Mouse (Mus musculus) left cerebral cortex, postnatal 10 days (tissue): ENCODE data around the gene Zfand3. TPM values are rescaled to one million over a fixed set of nuclear protein-coding genes. Genes with fewer than 3 reads are reported as not detected.

ENCODE experiments used
- DNase-seq, 2 experiments: peaks; one replicate each; pipeline ENCODE4 v3.0.0; 2021 to 2022; ENCODE audit warnings: low spot score in 2 of 2, mixed read lengths in 1 of 2; ENCODE audit errors: extremely low spot score in 1 of 2
- intact Hi-C: fragments of 180-260 bp; cut with DNase I; formaldehyde crosslinking; loops from one replicate; pipeline ENCODE4 v1.15.1; 2025
- total RNA-seq, 2 experiments: library from RNA; stranded (reverse); gene quantifications; 2 replicates each; pipeline ENCODE4 v1.2.3; 2021

Zfand3 gene
- total RNA-seq: 100 to 1,000 TPM; 103 TPM

DNA sequence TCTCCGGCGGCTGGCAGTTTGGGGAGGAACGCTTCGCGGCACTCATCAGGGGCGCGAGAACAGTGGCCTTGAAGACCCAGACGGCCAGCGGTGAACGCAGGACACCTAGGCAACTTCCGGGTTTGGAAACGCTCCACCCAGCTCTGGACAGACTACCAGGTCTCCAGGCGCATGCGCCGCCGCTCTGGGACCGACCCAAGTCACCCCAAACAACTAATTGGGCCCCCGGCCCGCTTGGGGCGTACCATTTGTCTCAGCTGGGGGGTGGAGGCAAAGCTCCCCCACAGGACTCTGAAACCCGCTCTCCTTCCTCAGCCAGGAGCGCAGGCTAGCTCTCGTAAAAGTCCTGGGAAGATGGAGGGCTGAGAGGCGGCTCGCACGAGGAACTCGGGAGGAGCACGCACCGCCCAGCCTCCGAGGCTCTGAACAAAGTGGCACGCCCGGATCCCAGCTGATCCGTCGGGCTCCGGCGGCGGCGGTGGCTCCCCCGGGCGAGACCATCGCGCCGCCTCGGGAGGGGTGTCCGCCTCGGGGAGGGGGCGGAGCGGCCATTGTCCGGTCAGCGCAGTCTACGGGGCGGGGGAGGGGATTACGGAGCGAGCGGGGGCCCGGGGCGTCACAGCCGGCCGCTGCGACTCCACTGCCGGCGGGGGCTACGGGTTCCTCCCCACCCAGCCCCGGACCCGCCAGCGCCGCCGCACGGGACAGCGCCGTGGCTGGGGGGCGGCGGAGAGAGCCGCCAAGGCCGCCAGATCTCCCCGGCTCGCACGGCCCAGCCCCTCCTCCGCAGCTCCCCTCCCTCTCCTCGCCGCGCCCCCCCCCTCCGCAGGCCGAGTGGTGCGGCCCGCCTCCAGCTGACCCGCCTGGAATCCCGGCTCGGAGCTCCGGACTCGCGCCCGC, at the start of gene Zfand3:
Gene Zfand3 (plus strand): TSS at position 531 of the 900 bp plus-strand sequence.
- DNase-seq: peak; percentile 88 to 97
- intact Hi-C loops: loop anchor here (10.0 kb wide), 1 partner anchor 190 kb away; no protein-coding TSS in a partner anchor

DNA sequence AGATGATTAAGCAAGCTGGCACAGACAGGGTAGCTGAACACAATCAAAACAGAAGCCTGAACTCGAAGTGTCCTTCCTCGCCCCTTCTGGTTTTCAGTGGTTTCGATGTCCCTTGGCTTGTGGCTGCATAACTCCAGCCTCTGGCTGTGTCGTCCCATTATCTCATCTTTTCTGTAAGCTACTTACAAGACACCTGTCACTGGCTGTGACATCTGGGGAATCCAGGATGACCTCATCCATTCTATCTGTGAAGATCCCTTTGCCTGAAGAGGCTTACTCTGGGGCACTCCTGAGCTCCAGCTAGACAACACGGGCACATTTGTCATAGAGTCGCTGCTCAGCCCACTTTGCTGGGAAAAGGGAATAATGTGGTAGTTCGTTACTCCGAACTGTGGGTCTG, 48.7 kb upstream of the Zfand3 start:
- no peak for DNase-seq
- intact Hi-C loops: no loop called here

GRCm38 (mm10) chr17:29963730-29964259, 40.7 kb upstream of the Zfand3 start:
- peak in 1 of 2 experiments; percentile 54 for DNase-seq
- intact Hi-C loops: no loop called here

- intact Hi-C loops: no loop called here
These were observed 39.0 kb upstream of the Zfand3 start for GRCm38 (mm10) chr17:29965506-29965905.

DNA sequence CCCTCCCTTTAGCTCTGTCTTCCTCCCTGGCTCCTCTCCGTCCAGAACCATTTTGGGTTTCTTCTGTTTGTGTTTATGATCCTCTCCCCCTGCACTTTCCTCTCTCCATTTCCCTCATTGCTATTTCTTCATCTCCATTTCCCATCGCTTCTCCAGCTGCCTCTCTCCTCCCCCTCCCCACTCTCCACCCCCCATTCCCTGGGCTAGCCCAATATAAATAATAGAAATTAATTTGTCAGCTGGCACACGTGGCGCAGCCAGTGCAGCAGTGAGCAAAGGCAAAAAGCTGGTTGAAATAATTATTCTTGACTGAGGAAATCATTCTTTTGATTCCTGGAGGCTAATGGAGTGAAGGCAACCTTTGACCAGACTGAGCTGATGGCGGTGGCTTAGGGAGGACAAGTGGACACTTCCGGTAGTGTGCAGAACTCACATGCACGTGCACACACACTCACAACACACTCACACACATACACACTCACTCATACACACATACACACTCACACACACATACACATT, 34.4 kb upstream of the Zfand3 start, which contains the start of gene Mdga1:
Gene Mdga1 (minus strand): TSS at position 51 of the 519 bp plus-strand sequence.
- intact Hi-C loops: loop anchor here (10.0 kb wide), 1 partner anchor 485 kb away; no protein-coding TSS in a partner anchor
- no peak for DNase-seq

More at GRCm38 (mm10) chr17:29965506-29965905, 39.0 kb upstream of the Zfand3 start:
- no peak for DNase-seq

- intact Hi-C loops: loop anchor here (10.0 kb wide), 1 partner anchor 483 kb away; no protein-coding TSS in a partner anchor
- no peak for DNase-seq
These were observed 32.6 kb upstream of the Zfand3 start for GRCm38 (mm10) chr17:29971761-29972432.

DNA sequence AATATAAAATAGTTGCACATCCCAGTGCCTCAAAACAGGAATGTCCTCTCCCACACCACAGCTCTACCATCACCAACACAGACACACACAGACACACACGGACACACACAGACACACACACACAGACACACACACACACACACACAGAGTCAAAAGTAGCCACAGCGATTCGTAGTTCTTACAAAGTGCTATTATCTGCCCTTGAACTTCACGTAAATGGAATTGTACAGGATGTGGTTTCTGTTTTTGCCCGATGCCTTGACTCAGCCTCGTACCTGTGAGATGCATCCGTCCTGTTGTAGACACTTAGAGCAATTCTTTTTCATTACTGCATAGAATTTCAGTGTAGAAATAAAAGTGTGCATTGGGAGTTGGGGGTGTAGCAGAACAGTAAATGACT, 31.3 kb upstream of the Zfand3 start:
- intact Hi-C loops: loop anchor here (10.0 kb wide), 1 partner anchor 482 kb away; no protein-coding TSS in a partner anchor
- no peak for DNase-seq

DNA sequence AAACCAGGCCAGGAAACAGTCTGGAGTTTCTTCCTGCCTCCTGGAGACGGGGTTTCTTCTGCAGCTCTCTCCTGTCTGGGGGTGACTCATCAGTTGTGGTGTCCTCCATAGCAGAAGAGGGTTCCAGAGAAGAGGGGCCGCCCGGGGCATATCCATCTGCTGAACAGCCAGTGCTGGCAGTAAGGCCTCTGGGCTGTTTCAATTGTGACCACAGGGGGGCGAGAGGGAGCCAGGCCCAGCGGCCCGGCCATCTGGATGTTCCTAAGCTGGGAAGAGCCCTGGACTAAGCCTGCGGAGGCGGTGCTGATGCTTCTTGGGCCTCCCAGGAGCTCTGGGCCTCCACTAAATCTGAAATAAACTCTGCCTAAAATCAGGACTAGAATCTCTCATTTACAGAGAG, 28.8 kb upstream of the Zfand3 start:
- peak; percentile 73 to 91 for DNase-seq
- intact Hi-C loops: loop anchor here (2.0 to 10.0 kb wide), 3 partner anchors 47 to 479 kb away; no protein-coding TSS in a partner anchor

- no peak for DNase-seq
- intact Hi-C loops: loop anchor here (5.0 to 10.0 kb wide), 2 partner anchors 43 to 476 kb away; no protein-coding TSS in a partner anchor
These were observed 25.5 kb upstream of the Zfand3 start for GRCm38 (mm10) chr17:29979020-29979419.

- intact Hi-C loops: loop anchor here (5.0 to 10.0 kb wide), 2 partner anchors 42 to 475 kb away; no protein-coding TSS in a partner anchor
- no peak for DNase-seq
These were observed 24.7 kb upstream of the Zfand3 start for GRCm38 (mm10) chr17:29979841-29980240.

DNA sequence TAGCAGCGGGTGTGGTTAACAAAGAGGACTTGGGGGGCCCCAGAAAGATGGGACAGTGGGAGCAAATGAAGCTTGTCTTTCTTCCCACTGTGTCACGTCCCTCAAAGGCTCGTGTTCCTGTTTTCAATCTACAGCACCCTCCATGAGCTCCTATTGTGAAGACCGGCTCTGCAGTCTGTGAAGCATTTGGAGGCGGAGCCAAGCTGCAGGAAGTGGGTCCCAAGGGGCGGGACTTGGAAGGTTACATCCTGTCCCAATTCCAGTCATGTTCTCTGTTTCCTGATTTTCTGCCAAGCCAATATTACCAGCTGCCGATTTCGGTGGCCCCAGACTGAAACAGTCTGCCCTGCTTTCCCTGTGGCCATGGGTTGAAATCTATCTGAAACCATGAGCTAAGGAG, 23.0 kb upstream of the Zfand3 start:
- intact Hi-C loops: no loop called here
- no peak for DNase-seq

- DNase-seq: no peak
- intact Hi-C loops: no loop called here
These were observed 21.3 kb upstream of the Zfand3 start for GRCm38 (mm10) chr17:29983190-29983589.

DNA sequence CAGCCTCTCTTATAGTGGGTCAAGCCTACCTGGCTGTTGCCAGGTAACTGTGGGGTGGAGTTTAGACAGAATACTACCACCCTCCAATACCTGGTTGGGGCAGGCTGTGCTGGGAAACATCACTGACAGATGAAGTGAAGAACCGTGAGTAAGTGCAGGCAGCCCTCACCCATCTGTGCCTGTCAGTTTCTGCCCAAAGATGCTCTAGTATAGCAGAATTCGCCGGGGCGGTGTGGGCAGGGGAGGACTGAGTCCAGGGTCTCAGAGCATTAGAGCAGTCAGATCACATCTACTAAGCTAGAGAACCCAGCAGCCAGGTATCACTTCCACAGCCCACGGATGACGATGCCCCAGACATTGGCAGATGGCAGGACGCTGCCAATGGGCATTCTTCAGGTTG, 19.6 kb upstream of the Zfand3 start:
- intact Hi-C loops: no loop called here
- DNase-seq: no peak

GRCm38 (mm10) chr17:29985534-29985933, 19.0 kb upstream of the Zfand3 start:
- intact Hi-C loops: no loop called here
- DNase-seq: peak in 1 of 2 experiments; percentile 86

- DNase-seq: no peak
- intact Hi-C loops: no loop called here
These were observed 16.4 kb upstream of the Zfand3 start for GRCm38 (mm10) chr17:29988141-29988540.

DNA sequence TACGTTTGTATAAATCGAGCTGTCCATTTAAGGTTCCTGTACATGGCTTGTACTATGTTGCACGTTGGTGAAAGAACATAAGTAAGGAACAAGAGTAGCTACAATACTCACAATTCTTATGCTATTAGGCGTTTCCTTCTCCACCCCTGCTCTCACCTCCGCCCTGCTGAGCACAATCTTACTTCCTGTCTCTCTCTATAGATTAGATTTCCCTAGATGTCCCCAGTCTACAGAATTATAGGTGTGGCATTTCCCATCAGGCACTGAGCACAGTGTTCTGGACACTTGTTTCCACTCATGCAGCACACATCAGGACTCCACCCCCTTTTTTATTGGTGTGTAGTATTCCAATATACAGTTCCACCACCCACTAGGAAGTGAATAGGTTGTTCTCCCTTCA, 14.9 kb upstream of the Zfand3 start:
- intact Hi-C loops: no loop called here
- DNase-seq: no peak

- intact Hi-C loops: no loop called here
- DNase-seq: no peak
These were observed 14.4 kb upstream of the Zfand3 start for GRCm38 (mm10) chr17:29990136-29990535.

DNA sequence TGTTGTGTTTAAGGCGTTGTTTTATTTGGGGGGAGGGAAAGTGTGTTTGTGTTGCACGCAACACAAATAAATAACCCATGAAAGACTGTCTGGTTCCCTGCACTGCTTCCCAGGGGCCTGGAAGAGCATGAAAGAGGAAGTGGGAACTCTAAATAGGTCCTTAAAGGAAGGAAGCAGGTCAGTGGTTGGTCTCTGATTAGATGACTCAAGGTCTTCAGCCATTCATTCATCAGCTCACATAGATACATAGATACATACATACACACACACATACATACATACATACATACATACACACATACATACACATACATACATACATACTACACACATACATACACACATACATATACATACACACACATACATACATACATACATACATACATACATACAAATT, 13.7 kb upstream of the Zfand3 start:
- DNase-seq: no peak
- intact Hi-C loops: no loop called here

DNA sequence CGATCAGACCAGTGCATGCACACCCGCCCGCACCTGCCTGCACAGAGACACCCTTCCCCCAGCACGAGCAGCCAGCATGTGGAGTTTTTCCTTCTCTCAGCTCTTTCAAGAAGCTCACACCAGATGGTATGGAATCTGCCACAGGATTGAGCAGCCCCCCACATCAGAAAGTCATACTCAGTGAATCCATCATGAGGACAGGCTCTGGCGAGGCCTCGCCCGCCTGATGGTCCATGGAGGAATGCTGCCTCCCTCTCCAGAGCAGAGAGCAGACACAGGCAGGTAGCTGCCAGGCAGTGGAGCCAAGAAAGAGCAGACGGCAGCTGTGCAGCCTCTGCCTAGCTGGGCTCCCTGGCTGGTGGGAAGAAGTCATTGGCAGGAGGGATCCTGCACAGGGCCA, 11.0 kb upstream of the Zfand3 start:
- DNase-seq: peak; percentile 54 to 65
- intact Hi-C loops: no loop called here
